Mouse (Mus musculus) right cerebral cortex, postnatal 36 days (tissue): ENCODE measurements around the gene Dhrs11.

ENCODE experiments used
- DNase-seq, 2 experiments: peaks; one replicate each; pipeline ENCODE4 v3.0.0; 2022; ENCODE audit warnings: low spot score in 2 of 2, mixed read lengths in 1 of 2

Gene Dhrs11

GRCm38 (mm10) chr11:84823484-84823897 lies 5.3 kb downstream of the Dhrs11 start:
- no peak for DNase-seq

- no peak for DNase-seq
Measured at GRCm38 (mm10) chr11:84822487-84822886, 6.3 kb downstream of the Dhrs11 start.

GRCm38 (mm10) chr11:84821131-84821770 lies 7.5 kb downstream of the Dhrs11 start:
- DNase-seq, result no peak

GRCm38 (mm10) chr11:84818961-84819692 lies 9.7 kb downstream of the Dhrs11 start, which contains the start of gene Mrm1:
Gene Mrm1 (minus strand): TSS chr11:84819515.
- peak; percentile 87 to 92 for DNase-seq

- DNase-seq, result peak; percentile 66
Measured at GRCm38 (mm10) chr11:84818085-84818960, 10.5 kb downstream of the Dhrs11 start.

GRCm38 (mm10) chr11:84817362-84817761 lies 11.4 kb downstream of the Dhrs11 start:
- DNase-seq, result no peak

- DNase-seq, result peak; percentile 50 to 55
Measured at GRCm38 (mm10) chr11:84813724-84814510, 14.9 kb downstream of the Dhrs11 start.

GRCm38 (mm10) chr11:84804373-84804772 lies 24.4 kb downstream of the Dhrs11 start:
- DNase-seq, result no peak

- DNase-seq, result peak in 1 of 2 experiments; percentile 32
Measured at GRCm38 (mm10) chr11:84797627-84798353, 31.0 kb downstream of the Dhrs11 start.

GRCm38 (mm10) chr11:84797026-84797425 lies 31.8 kb downstream of the Dhrs11 start:
- no peak for DNase-seq

GRCm38 (mm10) chr11:84794496-84795113 lies 34.2 kb downstream of the Dhrs11 start:
- peak; percentile 61 to 72 for DNase-seq

- DNase-seq, result no peak
Measured at GRCm38 (mm10) chr11:84793545-84793944, 35.2 kb downstream of the Dhrs11 start.

- DNase-seq, result no peak
Measured at GRCm38 (mm10) chr11:84790383-84790782, 38.4 kb downstream of the Dhrs11 start.

GRCm38 (mm10) chr11:84780143-84780870 lies 48.5 kb downstream of the Dhrs11 start:
- DNase-seq, result no peak

GRCm38 (mm10) chr11:84775560-84775959 lies 53.2 kb downstream of the Dhrs11 start:
- no peak for DNase-seq

- no peak for DNase-seq
Measured at GRCm38 (mm10) chr11:84774870-84775514, 53.8 kb downstream of the Dhrs11 start.
